Mouse (Mus musculus) midbrain, embryonic 11.5 days (tissue): Measurements from ENCODE around the gene Pcsk7. TPM values are rescaled to one million over a fixed set of nuclear protein-coding genes. Genes with fewer than 3 reads are reported as not detected.

Source experiments
- ATAC-seq: fragments of 200-750 bp; cut with Nextera tagmentation; 2 replicates; pipeline ENCODE4 v1.8.0; 2017; ENCODE audit warnings: moderate TSS enrichment, moderate library complexity; ENCODE audit not compliant: low FRiP score
- DNase-seq: peaks from one replicate; pipeline ENCODE4 v3.0.0; 2015; ENCODE audit warnings: low spot score; ENCODE audit errors: missing footprints
- H3K27ac ChIP-seq: fragments of 300-500 bp; sonication (generic); 2 replicates; pipeline ENCODE4 v1.5.1; 2014; ENCODE audit warnings: low read depth, low read length
- H3K27me3 ChIP-seq: fragments of 300-500 bp; sonication (generic); 2 replicates; pipeline ENCODE4 v1.6.1; 2014; ENCODE audit warnings: mild to moderate bottlenecking, low read length, moderate library complexity, mixed read lengths; ENCODE audit not compliant: control insufficient read depth, insufficient read depth
- H3K36me3 ChIP-seq: fragments of 300-500 bp; sonication (generic); 2 replicates; pipeline ENCODE4 v1.6.1; 2014; ENCODE audit warnings: mild to moderate bottlenecking, low read length, moderate library complexity, mixed read lengths; ENCODE audit not compliant: control insufficient read depth, insufficient read depth
- H3K4me1 ChIP-seq: fragments of 300-500 bp; sonication (generic); 2 replicates; pipeline ENCODE4 v1.6.1; 2014; ENCODE audit warnings: low read length; ENCODE audit not compliant: control insufficient read depth, insufficient read depth
- H3K4me2 ChIP-seq: fragments of 300-500 bp; sonication (generic); 2 replicates; pipeline ENCODE4 v1.6.1; 2014; ENCODE audit warnings: mild to moderate bottlenecking, moderate library complexity
- H3K4me3 ChIP-seq: fragments of 300-500 bp; sonication (generic); 2 replicates; pipeline ENCODE4 v1.5.1; 2014; ENCODE audit warnings: low read depth, low read length
- H3K9ac ChIP-seq: fragments of 300-500 bp; sonication (generic); 2 replicates; pipeline ENCODE4 v1.6.1; 2014; ENCODE audit warnings: low read length
- H3K9me3 ChIP-seq: fragments of 300-500 bp; sonication (generic); 2 replicates; pipeline ENCODE4 v1.6.1; 2016; ENCODE audit warnings: low read length; ENCODE audit not compliant: control insufficient read depth
- WGBS: fragments of 180-500 bp; shearing (Covaris S2); extraction: QIAGEN DNeasy Blood & Tissue Kit; methylation state at CpG from one replicate; pipeline ENCODE4 v1.1.7; 2014; 5-methylcytosine and 5-hydroxymethylcytosine counted together
- polyA plus RNA-seq: library from polyadenylated mRNA; unstranded; fragments of >200 nt; fragmentation: Nextera tagmentation; extraction: Ambion mirVana; gene quantifications from 2 replicates; pipeline ENCODE4 v1.2.1, GENCODE M21; 2014

The Pcsk7 gene
- polyA plus RNA-seq, 1 experiment from 2014 or later: 14.4 TPM

DNA sequence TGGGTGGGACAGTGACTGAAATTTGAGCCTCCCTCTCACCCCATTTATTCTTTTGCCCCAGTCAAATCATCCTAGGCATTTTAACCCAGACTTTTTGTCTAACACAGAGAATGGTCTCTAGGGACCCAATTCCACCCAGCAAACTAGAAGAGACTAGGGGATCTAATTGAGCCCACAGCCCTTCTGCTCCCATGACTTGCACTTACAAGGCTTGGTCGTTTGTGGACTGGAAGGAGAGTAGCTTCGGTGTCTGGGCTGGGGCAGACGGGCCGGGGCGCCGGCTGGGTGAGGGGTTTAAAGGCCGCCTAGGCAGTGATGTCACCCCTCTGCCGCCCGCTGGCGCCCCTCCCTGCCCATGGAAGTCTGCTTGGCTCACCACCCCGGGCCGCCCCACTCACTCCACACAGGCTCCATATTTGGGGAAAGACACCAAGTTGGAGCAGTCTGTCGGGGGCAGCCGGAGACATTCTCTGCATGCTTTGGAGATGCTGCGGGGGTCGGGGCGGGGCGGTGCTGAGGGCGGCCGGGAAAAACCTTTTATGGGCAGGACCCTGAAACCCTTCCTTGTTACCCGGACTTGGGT, 29.4 kb downstream of the Pcsk7 start, which contains the start of gene Tagln:
Gene Tagln, minus strand, starts transcription at position 431 of the 583 bp plus-strand sequence.
- no peak for ATAC-seq
- Histone ChIP-seq H3K27ac (no peak within 1 kb of the TSS), H3K4me3 (no peak within 1 kb of the TSS), H3K36me3 (peaks cover 2% of the 10 kb centered on the region; the same call in 1 of the 2 replicates), H3K9ac (peak within 1 kb of the TSS; percentile 51), H3K27me3 (no peaks in the 10 kb centered on the region), H3K4me1 (no peaks in the 10 kb centered on the region), H3K4me2 (peak within 1 kb of the TSS; percentile 30), H3K9me3 (no peaks in the 10 kb centered on the region)
- peak; percentile 84 for DNase-seq
- WGBS: 9% methylated on average over 21 of the region's 21 CpGs

DNA sequence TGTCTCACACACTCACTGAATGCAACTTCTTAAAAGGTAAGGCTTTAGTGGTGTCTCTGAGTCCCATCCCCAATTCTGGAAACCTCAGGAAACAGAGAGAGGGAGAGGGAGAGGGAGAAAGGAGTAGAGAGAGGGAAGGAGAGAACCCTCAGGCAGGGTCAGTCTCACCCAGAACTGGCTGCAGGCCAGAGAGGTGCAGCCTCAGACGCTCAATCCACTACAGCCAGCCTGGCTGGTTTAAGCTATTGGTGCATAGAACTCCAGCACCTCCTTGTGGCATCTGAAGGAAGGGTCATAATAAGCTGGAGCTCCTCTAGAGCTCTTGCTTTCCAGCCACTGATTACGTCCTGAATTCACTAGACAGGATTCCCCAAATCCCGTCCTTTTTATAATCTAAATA, 30.6 kb downstream of the Pcsk7 start:
- H3K9ac ChIP-seq: no peak overlapping the region
- WGBS: 22% methylated on average over 3 of the region's 3 CpGs
- H3K27ac ChIP-seq: no peak overlapping the region
- DNase-seq: peak; percentile 86
- ATAC-seq: peak; percentile 58; the same call in 1 of the 2 replicates
- no peak overlapping the region for H3K4me3 ChIP-seq
- no peak overlapping the region for H3K4me2 ChIP-seq
- no peaks in the 10 kb centered on the region for H3K9me3 ChIP-seq
- peaks cover 2% of the 10 kb centered on the region; the same call in 1 of the 2 replicates for H3K36me3 ChIP-seq
- no peaks in the 10 kb centered on the region for H3K27me3 ChIP-seq
- no peaks in the 10 kb centered on the region for H3K4me1 ChIP-seq

DNA sequence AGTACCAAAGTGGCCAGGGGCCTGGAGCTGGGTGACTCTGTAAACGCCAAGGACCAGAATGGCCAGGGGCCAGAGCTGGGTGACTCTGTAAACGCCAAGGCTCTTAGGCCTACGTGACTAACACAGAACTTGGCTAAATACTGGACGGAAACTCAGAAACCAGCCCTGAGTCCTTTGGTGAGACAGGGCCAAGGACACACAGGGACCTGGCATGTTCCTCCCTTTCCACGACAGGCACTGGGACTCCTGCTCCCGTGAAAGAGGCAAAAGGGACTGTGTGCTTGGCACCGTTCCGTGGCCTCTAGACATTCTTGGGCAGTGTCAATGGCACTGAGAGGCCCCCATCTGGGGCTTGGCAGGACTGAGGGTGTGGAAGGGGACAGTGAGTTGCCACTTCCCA, 31.8 kb downstream of the Pcsk7 start:
- DNase-seq (no peak), ATAC-seq (no peak)
- 92% methylated on average over 8 of the region's 8 CpGs for WGBS
- no peaks in the 10 kb centered on the region for H3K9me3 ChIP-seq
- no peak overlapping the region for H3K9ac ChIP-seq
- no peak overlapping the region for H3K4me2 ChIP-seq
- no peak overlapping the region for H3K4me3 ChIP-seq
- H3K4me1 ChIP-seq: no peaks in the 10 kb centered on the region
- H3K27ac ChIP-seq: no peak overlapping the region
- H3K36me3 ChIP-seq: peaks cover 4% of the 10 kb centered on the region; the same call in 1 of the 2 replicates
- no peaks in the 10 kb centered on the region for H3K27me3 ChIP-seq

DNA sequence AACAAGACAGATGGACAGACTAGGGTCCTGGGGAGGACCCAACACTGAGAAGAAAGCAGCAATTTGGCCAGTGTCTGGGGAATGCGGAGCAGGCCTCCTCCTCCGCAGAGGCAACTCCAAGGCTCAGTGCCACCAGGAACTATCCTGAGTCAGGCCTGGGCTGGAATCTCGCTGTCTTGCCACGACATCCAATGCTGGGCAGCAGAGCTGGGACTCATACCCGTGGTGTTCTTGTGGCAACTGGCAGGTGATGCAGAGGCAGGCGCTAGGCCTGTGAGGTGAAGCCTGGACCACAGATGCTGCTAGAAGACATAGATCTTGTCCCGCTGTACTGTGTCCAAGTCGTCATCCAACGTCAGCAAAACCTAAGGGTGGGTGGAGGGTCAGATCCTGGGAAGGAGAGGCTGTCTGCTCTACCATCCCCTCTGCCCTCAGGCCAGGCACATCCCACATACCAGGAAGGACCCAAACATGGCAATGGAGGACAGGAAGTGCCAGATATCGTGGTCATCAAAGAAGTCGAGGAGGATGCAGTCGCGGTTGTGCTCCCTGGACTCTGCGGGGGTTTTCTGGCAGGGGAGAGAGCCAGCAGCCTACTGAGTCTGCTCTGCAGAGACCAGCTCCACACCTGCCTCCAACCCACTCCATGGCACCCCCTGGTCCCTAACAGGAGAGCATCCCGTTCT, 32.8 kb downstream of the Pcsk7 start:
- ATAC-seq (no peak), DNase-seq (no peak)
- Histone ChIP-seq H3K27me3 (no peaks in the 10 kb centered on the region), H3K4me3 (no peak overlapping the region), H3K36me3 (peaks cover 7% of the 10 kb centered on the region), H3K27ac (no peak overlapping the region), H3K9ac (no peak overlapping the region), H3K4me1 (no peaks in the 10 kb centered on the region), H3K9me3 (no peaks in the 10 kb centered on the region), H3K4me2 (no peak overlapping the region)
- WGBS: 91% methylated on average over 15 of the region's 15 CpGs

DNA sequence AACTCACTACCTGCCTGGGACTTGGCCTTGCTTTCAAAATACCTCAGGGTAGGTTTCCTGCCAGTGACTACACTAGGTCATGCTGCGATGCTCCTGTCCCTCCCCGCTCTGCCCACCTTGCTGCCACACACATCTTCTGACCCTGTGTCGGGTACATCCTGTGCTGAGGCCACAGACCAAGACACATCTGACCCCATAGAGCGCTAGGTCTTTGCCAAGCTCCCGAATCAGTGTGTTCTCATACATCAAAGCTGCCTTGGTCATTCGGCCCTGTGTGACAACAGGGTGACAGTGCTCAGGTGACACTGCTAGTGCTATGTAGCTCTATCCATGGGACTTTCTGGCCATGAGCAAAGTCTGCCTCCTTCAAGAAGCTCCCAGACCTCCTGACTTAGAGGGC, 33.5 kb downstream of the Pcsk7 start:
- ATAC-seq (no peak), DNase-seq (no peak)
- no peak overlapping the region for H3K4me2 ChIP-seq
- no peaks in the 10 kb centered on the region for H3K4me1 ChIP-seq
- H3K9ac ChIP-seq: no peak overlapping the region
- H3K27ac ChIP-seq: no peak overlapping the region
- no peaks in the 10 kb centered on the region for H3K9me3 ChIP-seq
- H3K4me3 ChIP-seq: no peak overlapping the region
- H3K27me3 ChIP-seq: no peaks in the 10 kb centered on the region
- H3K36me3 ChIP-seq: peaks cover 7% of the 10 kb centered on the region
- 93% methylated on average over 6 of the region's 6 CpGs for WGBS

DNA sequence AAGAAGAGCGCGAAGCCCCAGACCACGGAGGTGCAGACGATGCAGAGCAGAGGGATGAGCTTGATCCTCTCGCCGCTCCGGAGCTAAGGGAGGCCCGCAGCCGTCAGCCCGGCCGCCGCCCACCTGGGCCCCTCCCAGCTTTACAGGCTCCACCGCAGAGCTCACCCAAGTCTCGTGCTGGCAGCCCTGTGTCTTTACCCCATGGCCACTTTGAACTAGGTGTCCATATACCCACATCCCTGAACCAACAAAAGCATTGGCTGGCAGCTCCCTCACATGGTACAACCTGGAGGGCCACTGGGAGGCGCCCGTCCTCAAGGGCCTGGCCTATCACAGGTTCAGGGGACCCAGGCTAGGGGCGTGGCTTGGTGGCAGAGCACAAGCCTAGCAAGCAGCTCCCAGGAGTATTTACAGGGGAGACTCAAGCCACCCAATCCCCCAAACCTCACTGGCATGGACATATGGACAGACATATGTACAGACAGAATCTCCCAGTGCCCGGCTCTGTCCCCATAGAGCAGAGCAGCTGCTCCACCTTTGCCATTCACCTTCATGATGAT, 35.1 kb downstream of the Pcsk7 start:
- Histone ChIP-seq H3K36me3 (peaks cover 9% of the 10 kb centered on the region), H3K27ac (no peak overlapping the region), H3K4me1 (no peaks in the 10 kb centered on the region), H3K4me3 (no peak overlapping the region), H3K9me3 (no peaks in the 10 kb centered on the region), H3K4me2 (no peak overlapping the region), H3K9ac (no peak overlapping the region), H3K27me3 (no peaks in the 10 kb centered on the region)
- DNase-seq (no peak), ATAC-seq (no peak)
- 57% methylated on average over 18 of the region's 18 CpGs for WGBS

DNA sequence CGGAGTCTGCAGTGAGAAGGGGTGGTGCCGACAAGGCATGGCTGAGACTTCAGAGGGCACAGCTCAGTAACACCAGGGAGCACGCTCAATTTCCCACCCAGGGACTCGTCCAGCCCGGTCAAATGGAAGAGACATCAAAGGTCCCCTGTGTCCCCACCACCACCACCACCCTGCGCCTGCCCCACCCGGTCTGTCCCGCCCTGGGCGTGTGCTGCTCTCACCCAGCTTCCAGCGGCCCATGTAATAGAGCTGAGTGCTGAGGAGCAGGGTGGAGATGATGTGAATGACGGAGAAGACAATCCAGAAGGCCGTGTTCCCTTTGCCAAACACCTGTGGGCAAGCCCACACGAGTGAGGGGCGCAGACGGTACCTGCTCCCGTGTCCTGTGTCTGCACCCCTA, 36.2 kb downstream of the Pcsk7 start:
- H3K4me1 ChIP-seq: no peaks in the 10 kb centered on the region
- H3K4me2 ChIP-seq: no peak overlapping the region
- 86% methylated on average over 16 of the region's 16 CpGs for WGBS
- ATAC-seq: no peak
- no peak overlapping the region for H3K27ac ChIP-seq
- H3K9ac ChIP-seq: no peak overlapping the region
- H3K9me3 ChIP-seq: no peaks in the 10 kb centered on the region
- no peaks in the 10 kb centered on the region for H3K27me3 ChIP-seq
- H3K36me3 ChIP-seq: peaks cover 9% of the 10 kb centered on the region
- H3K4me3 ChIP-seq: no peak overlapping the region
- DNase-seq: no peak

DNA sequence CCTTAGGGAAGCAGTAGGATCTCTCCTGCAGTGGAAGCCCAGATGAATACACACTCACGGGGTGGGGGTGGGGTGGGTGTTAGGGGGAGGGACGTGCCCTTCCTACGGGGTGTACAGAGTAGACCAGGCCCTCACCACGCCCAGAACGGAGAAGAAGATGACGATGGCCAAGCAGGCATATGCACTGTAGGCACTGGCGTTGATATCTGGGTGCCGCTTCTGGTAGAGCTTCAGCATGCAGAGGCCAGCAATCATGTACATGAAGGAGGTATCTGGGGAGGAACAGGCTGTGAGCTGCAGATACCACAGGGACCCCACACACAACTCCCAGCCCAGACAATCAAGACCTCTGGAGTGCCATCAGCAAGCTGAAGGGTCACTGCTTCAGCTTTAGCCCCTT, 36.6 kb downstream of the Pcsk7 start:
- peaks cover 9% of the 10 kb centered on the region for H3K36me3 ChIP-seq
- no peak for ATAC-seq

More for the DNA sequence above, 36.6 kb downstream of the Pcsk7 start:
- Histone ChIP-seq H3K9me3 (no peaks in the 10 kb centered on the region), H3K4me2 (no peak overlapping the region), H3K27ac (no peak overlapping the region), H3K27me3 (no peaks in the 10 kb centered on the region), H3K4me3 (no peak overlapping the region), H3K4me1 (no peaks in the 10 kb centered on the region), H3K9ac (no peak overlapping the region)
- WGBS: 92% methylated on average over 8 of the region's 8 CpGs
- DNase-seq: no peak
